Mouse (Mus musculus): ENCODE data around the gene Gm20388.

GRCm38 (mm10) chr8:123022727-123023126 is 3112.1 kb downstream of the Gm20388 start:
- no peak for TF ChIP-seq CTCF (conservative IDR thresholded peaks at IDR 0.05; ENCODE audit: insufficient read depth, insufficient read length, low read depth, low read length)
- no peak for TF ChIP-seq POLR2A (IDR thresholded peaks at IDR 0.05; ENCODE audit: low read depth, low read length)

All from kidney, adult 2 months (tissue).